Mouse (Mus musculus) hindbrain, postnatal 0 days (tissue): ENCODE measurements around the gene Olfr1115. TPM values are rescaled to one million over a fixed set of nuclear protein-coding genes. Genes with fewer than 3 reads are reported as not detected.
"Not testable (repeated sequence)": the region's sequence is repeated elsewhere in the genome, so short reads cannot be mapped to it uniquely, and the experiment has no call there.

Source experiments
- ATAC-seq: fragments of 200-750 bp; cut with Nextera tagmentation; 2 replicates; pipeline ENCODE4 v1.8.0; 2017; ENCODE audit warnings: mild to moderate bottlenecking, moderate TSS enrichment, moderate library complexity
- DNase-seq: peaks from one replicate; pipeline ENCODE4 v3.0.0-alpha.2; 2015; ENCODE audit warnings: low spot score
- H3K27ac ChIP-seq: fragments of 300-500 bp; sonication (generic); 2 replicates; pipeline ENCODE4 v1.5.1; 2014; ENCODE audit warnings: mild to moderate bottlenecking
- H3K27me3 ChIP-seq: fragments of 300-500 bp; sonication (generic); 2 replicates; pipeline ENCODE4 v1.6.1; 2014; ENCODE audit warnings: low read length, mixed read lengths; ENCODE audit not compliant: insufficient read depth
- H3K36me3 ChIP-seq: fragments of 300-500 bp; sonication (generic); 2 replicates; pipeline ENCODE4 v1.6.1; 2014; ENCODE audit warnings: low read length, mixed read lengths; ENCODE audit not compliant: insufficient read depth
- H3K4me1 ChIP-seq: fragments of 300-500 bp; sonication (generic); 2 replicates; pipeline ENCODE4 v1.6.1; 2014; ENCODE audit warnings: antibody characterized with exemption, low read length, mixed read lengths; ENCODE audit not compliant: insufficient read depth
- H3K4me2 ChIP-seq: fragments of 300-500 bp; sonication (generic); 2 replicates; pipeline ENCODE4 v1.6.1; 2014; ENCODE audit warnings: low read depth, mild to moderate bottlenecking, low read length, moderate library complexity, mixed read lengths
- H3K4me3 ChIP-seq: fragments of 300-500 bp; sonication (generic); 2 replicates; pipeline ENCODE4 v1.5.1; 2014; ENCODE audit warnings: low read length
- H3K9ac ChIP-seq: fragments of 300-500 bp; sonication (generic); replicated peaks from 2 replicates; pipeline ENCODE4 v1.6.1; 2014; ENCODE audit warnings: mild to moderate bottlenecking, low read length, moderate library complexity, mixed read lengths
- H3K9me3 ChIP-seq: fragments of 300-500 bp; sonication (generic); 2 replicates; pipeline ENCODE4 v1.6.1; 2016; ENCODE audit warnings: low read length, mixed read lengths
- CTCF ChIP-seq: IDR thresholded peaks from 2 replicates; pipeline ENCODE4 v1.5.1; 2016; ENCODE audit warnings: antibody characterized with exemption, control low read depth, low read depth
- WGBS: fragments of 180-500 bp; shearing (Covaris S2); extraction: QIAGEN DNeasy Blood & Tissue Kit; methylation state at CpG from one replicate; pipeline ENCODE4 v1.1.7; 2014; 5-methylcytosine and 5-hydroxymethylcytosine counted together
- microRNA-seq, 2 experiments: library from miRNA; unstranded; fragments of <30 nt; microRNA quantifications; one replicate each; pipeline ENCODE4; 2016
- polyA plus RNA-seq: library from polyadenylated mRNA; unstranded; fragments of >200 nt; fragmentation: Nextera tagmentation; extraction: Ambion mirVana; gene quantifications from 2 replicates; pipeline ENCODE4 v1.2.1, GENCODE M21; 2015
- total RNA-seq: library from RNA; depleted of rRNA; stranded (reverse); fragments of >200 nt; gene quantifications from 2 replicates; pipeline ENCODE4 v1.2.3, GENCODE M21; 2014; rRNA removed

Olfr1115 gene
- not detected in 2 replicates for total RNA-seq
- polyA plus RNA-seq: not detected in 2 replicates

- DNase-seq (no peak), ATAC-seq (no peak)
- Histone ChIP-seq H3K27me3 (no peaks in the 10 kb centered on the region), H3K9me3 (no peaks in the 10 kb centered on the region), H3K4me2 (no peak within 1 kb of the TSS), H3K4me1 (no peaks in the 10 kb centered on the region), H3K36me3 (no peaks in the 10 kb centered on the region), H3K27ac (no peak within 1 kb of the TSS), H3K9ac (no peak within 1 kb of the TSS), H3K4me3 (no peak within 1 kb of the TSS)
- 88% methylated on average over 2 of the region's 2 CpGs for WGBS
- TF ChIP-seq CTCF: no peak
These were observed at the start of gene Olfr1115 for GRCm38 (mm10) chr2:87247713-87248112. Gene Olfr1115 (plus strand): TSS chr2:87248013.

- no peak within 1 kb of the TSS for H3K4me2 ChIP-seq
- no peak within 1 kb of the TSS for H3K27ac ChIP-seq
- no peaks in the 10 kb centered on the region for H3K4me1 ChIP-seq
- H3K4me3 ChIP-seq: no peak within 1 kb of the TSS
- no peaks in the 10 kb centered on the region for H3K9me3 ChIP-seq
- no peaks in the 10 kb centered on the region for H3K27me3 ChIP-seq
- WGBS: 89% methylated on average over 2 of the region's 2 CpGs
- ATAC-seq (no peak), DNase-seq (no peak)
- H3K9ac ChIP-seq: no peak within 1 kb of the TSS
- H3K36me3 ChIP-seq: no peaks in the 10 kb centered on the region
- no peak for TF ChIP-seq CTCF
These were observed 39.1 kb upstream of the Olfr1115 start, which contains the start of gene Olfr1113 for GRCm38 (mm10) chr2:87208670-87209069. Gene Olfr1113 (plus strand): TSS chr2:87208970.

- no peak for TF ChIP-seq CTCF
- Histone ChIP-seq H3K4me3 (no peak within 1 kb of the TSS), H3K27me3 (no peaks in the 10 kb centered on the region), H3K4me2 (no peak within 1 kb of the TSS), H3K36me3 (no peaks in the 10 kb centered on the region), H3K4me1 (no peaks in the 10 kb centered on the region), H3K27ac (no peak within 1 kb of the TSS), H3K9ac (no peak within 1 kb of the TSS), H3K9me3 (no peaks in the 10 kb centered on the region)
- 91% methylated on average over 1 of the region's 1 CpGs for WGBS
- DNase-seq (no peak), ATAC-seq (no peak)
These were observed 19.4 kb downstream of the Olfr1115 start, which contains the start of gene Olfr1116 for GRCm38 (mm10) chr2:87267234-87267633. Gene Olfr1116 (plus strand): TSS chr2:87267534.

- not testable (repeated sequence) for H3K27ac ChIP-seq, H3K9ac ChIP-seq, H3K4me3 ChIP-seq, H3K36me3 ChIP-seq, H3K4me2 ChIP-seq, H3K27me3 ChIP-seq, H3K4me1 ChIP-seq, DNase-seq, ATAC-seq, H3K9me3 ChIP-seq
These were observed 46.2 kb downstream of the Olfr1115 start for GRCm38 (mm10) chr2:87293977-87294376.

Small RNA genes within 50 kb of the gene (microRNA-seq; reads per million reads assigned to microRNA genes)
- 0 reads per million in 2 experiments for gene Gm27438

Other genes with a start within 250 kb of the Olfr1115 start
- gene Olfr1102, start 249.6 kb upstream of the Olfr1115 start, total RNA-seq: not detected in 2 replicates
- not detected in 2 replicates for gene Olfr1102, start 249.6 kb upstream of the Olfr1115 start, polyA plus RNA-seq
- not detected in 2 replicates for gene Olfr1104, start 220.9 kb upstream of the Olfr1115 start, total RNA-seq
- not detected in 2 replicates for gene Olfr1104, start 220.9 kb upstream of the Olfr1115 start, polyA plus RNA-seq
- gene Olfr1105, start 211.5 kb upstream of the Olfr1115 start, total RNA-seq: not detected in 2 replicates
- gene Olfr1105, start 211.5 kb upstream of the Olfr1115 start, polyA plus RNA-seq: not detected in 2 replicates
- gene Olfr1106, start 195.7 kb upstream of the Olfr1115 start, total RNA-seq: not detected in 2 replicates
- gene Olfr1106, start 195.7 kb upstream of the Olfr1115 start, polyA plus RNA-seq: not detected in 2 replicates
- not detected in 2 replicates for gene Olfr1107, start 172.2 kb upstream of the Olfr1115 start, total RNA-seq
- gene Olfr1107, start 172.2 kb upstream of the Olfr1115 start, polyA plus RNA-seq: not detected in 2 replicates
- not detected in 2 replicates for gene Olfr1109, start 152.0 kb upstream of the Olfr1115 start, total RNA-seq
- gene Olfr1109, start 152.0 kb upstream of the Olfr1115 start, polyA plus RNA-seq: not detected in 2 replicates
- gene Olfr259, start 133.4 kb upstream of the Olfr1115 start, total RNA-seq: not detected in 2 replicates
- gene Olfr259, start 133.4 kb upstream of the Olfr1115 start, polyA plus RNA-seq: not detected in 2 replicates
- gene Olfr1110, start 107.7 kb upstream of the Olfr1115 start, total RNA-seq: not detected in 2 replicates
- gene Olfr1110, start 107.7 kb upstream of the Olfr1115 start, polyA plus RNA-seq: not detected in 2 replicates
- gene Olfr1111, start 95.4 kb upstream of the Olfr1115 start, total RNA-seq: not detected in 2 replicates
- gene Olfr1111, start 95.4 kb upstream of the Olfr1115 start, polyA plus RNA-seq: not detected in 2 replicates
- gene Olfr1112, start 60.2 kb upstream of the Olfr1115 start, total RNA-seq: not detected in 2 replicates
- not detected in 2 replicates for gene Olfr1112, start 60.2 kb upstream of the Olfr1115 start, polyA plus RNA-seq
- not detected in 2 replicates for gene Olfr1113, start 39.0 kb upstream of the Olfr1115 start, total RNA-seq
- not detected in 2 replicates for gene Olfr1113, start 39.0 kb upstream of the Olfr1115 start, polyA plus RNA-seq
- not detected in 2 replicates for gene Olfr1116, start 19.5 kb downstream of the Olfr1115 start, total RNA-seq
- gene Olfr1116, start 19.5 kb downstream of the Olfr1115 start, polyA plus RNA-seq: not detected in 2 replicates
- gene Olfr1118, start 59.6 kb downstream of the Olfr1115 start, total RNA-seq: not detected in 2 replicates
- not detected in 2 replicates for gene Olfr1118, start 59.6 kb downstream of the Olfr1115 start, polyA plus RNA-seq
- gene Olfr1120, start 106.8 kb downstream of the Olfr1115 start, total RNA-seq: not detected in 2 replicates
- gene Olfr1120, start 106.8 kb downstream of the Olfr1115 start, polyA plus RNA-seq: not detected in 2 replicates
- gene Olfr1121, start 121.9 kb downstream of the Olfr1115 start, total RNA-seq: not detected in 2 replicates
- gene Olfr1121, start 121.9 kb downstream of the Olfr1115 start, polyA plus RNA-seq: not detected in 2 replicates
- gene Olfr1122, start 137.8 kb downstream of the Olfr1115 start, total RNA-seq: not detected in 2 replicates
- not detected in 2 replicates for gene Olfr1122, start 137.8 kb downstream of the Olfr1115 start, polyA plus RNA-seq
- not detected in 2 replicates for gene Olfr1123, start 168.6 kb downstream of the Olfr1115 start, total RNA-seq
- not detected in 2 replicates for gene Olfr1123, start 168.6 kb downstream of the Olfr1115 start, polyA plus RNA-seq
- not detected in 2 replicates for gene Olfr1124, start 182.3 kb downstream of the Olfr1115 start, total RNA-seq
- 0.08 TPM in 1 of 2 replicates, not detected in the other for gene Olfr1124, start 182.3 kb downstream of the Olfr1115 start, polyA plus RNA-seq
- gene Olfr1126, start 205.9 kb downstream of the Olfr1115 start, total RNA-seq: not detected in 2 replicates
- gene Olfr1126, start 205.9 kb downstream of the Olfr1115 start, polyA plus RNA-seq: not detected in 2 replicates
- gene Pramel7, start 249.1 kb downstream of the Olfr1115 start, total RNA-seq: not detected in 2 replicates
- gene Pramel7, start 249.1 kb downstream of the Olfr1115 start, polyA plus RNA-seq: not detected in 2 replicates